Mouse (Mus musculus) E14TG2a.4 (cell line): Measurements from ENCODE around the gene Helz2.

Experiments used
- CTCF ChIP-seq: conservative IDR thresholded peaks from 2 replicates; pipeline ENCODE4 v1.5.1; 2014; ENCODE audit warnings: low read length
- NANOG ChIP-seq: IDR thresholded peaks from 2 replicates; pipeline ENCODE4 v1.6.1; 2014; ENCODE audit warnings: borderline replicate concordance, low read length, mixed read lengths
- POU5F1 ChIP-seq: IDR thresholded peaks from 2 replicates; pipeline ENCODE4 v1.6.1; 2014; ENCODE audit warnings: low read length, borderline replicate concordance

DNA sequence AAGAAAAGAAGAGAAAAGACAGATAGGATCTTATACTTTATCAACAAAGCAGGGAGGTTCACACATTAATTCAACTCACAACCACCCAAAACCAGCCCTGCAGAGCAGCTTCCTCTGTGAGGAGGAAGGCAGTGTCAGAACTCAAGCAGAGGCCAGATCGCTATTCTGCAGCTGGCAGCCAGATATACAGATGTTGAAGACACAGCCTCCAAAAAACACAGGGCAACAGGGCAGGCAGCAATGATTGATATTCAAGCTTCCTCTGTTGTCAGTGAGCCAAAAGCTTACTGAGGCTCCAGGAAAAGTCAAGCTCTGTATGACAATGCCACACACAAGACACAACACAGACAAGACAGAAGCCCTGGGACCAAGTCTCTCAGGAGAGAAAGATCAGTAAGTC is 34.9 kb upstream of the Helz2 start:
- TF ChIP-seq CTCF (no peak), POU5F1 (no peak), NANOG (no peak)
